Mouse (Mus musculus): Measurements from ENCODE around the gene Fam189a2. TPM values are rescaled to one million over a fixed set of nuclear protein-coding genes. Genes with fewer than 3 reads are reported as not detected.

The Fam189a2 gene
- polyA plus RNA-seq, 2 experiments = 1.0 to 4.5 TPM

DNA sequence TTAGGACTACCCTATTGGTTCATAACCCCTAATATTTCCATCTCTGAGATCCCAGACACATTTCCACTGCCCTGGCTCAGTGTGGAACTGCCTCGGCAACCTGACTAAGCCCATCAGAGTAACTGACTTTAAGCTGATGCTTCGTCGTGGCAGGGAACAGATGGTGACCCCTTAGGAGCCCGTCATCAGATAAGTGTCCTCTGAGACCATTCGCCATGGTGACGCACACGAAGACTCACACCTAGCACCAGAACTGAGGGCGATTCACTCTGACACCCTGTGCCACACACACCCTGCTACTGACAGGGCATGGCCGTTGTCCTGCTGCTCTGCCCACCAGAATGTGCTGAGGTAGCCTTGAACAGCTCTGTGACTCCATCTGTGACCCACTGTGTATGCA is 106.0 kb downstream of the Fam189a2 start:
- H3K27ac ChIP-seq (replicated peaks; ENCODE audit: low read depth, low read length) = no peak overlapping the region
- no peaks in the 10 kb centered on the region for H3K4me1 ChIP-seq (ENCODE audit: control insufficient read depth, insufficient read depth, low read length)
- H3K36me3 ChIP-seq (ENCODE audit: control insufficient read depth, insufficient read depth, low read length) = no peaks in the 10 kb centered on the region
- no peak for TF ChIP-seq POLR2A (IDR thresholded peaks at IDR 0.05; ENCODE audit: borderline replicate concordance, extremely low read depth, insufficient read depth, insufficient read length)
- no peaks in the 10 kb centered on the region for H3K27me3 ChIP-seq (ENCODE audit: control insufficient read depth, insufficient read depth, low read length)
- no peak overlapping the region for H3K9ac ChIP-seq (ENCODE audit: low read depth, low read length, severe bottlenecking)
- no peaks in the 10 kb centered on the region for H3K9me3 ChIP-seq (ENCODE audit: control insufficient read depth, low read length)
- no peak overlapping the region for H3K4me2 ChIP-seq (replicated peaks; ENCODE audit: low read depth, low read length, severe bottlenecking)
- H3K4me3 ChIP-seq (replicated peaks; ENCODE audit: low read length) = no peak overlapping the region
- DNase-seq (ENCODE audit: low spot score) = no peak
- 77% methylated on average over 9 of the region's 9 CpGs for WGBS
- no peak for ATAC-seq (ENCODE audit: low FRiP score, low read depth)

DNA sequence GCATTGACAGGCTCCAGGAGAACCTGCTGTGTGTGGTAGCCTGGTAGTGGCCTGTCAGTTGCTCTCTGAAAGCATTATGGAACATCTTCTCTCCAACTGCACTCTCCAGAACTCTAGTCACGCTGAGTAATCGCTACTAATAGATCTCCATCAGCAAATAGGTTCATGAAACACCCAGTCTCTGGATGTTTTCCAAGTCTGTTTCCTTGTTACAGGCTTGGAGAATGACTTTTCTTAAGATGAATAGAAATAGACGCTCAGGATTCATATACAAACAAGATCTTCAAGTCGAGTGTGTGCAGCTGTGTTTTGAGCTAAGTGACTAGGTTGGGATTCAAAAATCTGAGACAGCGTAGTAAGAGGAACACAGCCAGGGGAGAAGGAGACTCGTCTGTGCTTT is 106.8 kb downstream of the Fam189a2 start:
- no peak overlapping the region for H3K27ac ChIP-seq (replicated peaks; ENCODE audit: low read depth, low read length)
- no peaks in the 10 kb centered on the region for H3K9me3 ChIP-seq (ENCODE audit: control insufficient read depth, low read length)
- H3K4me1 ChIP-seq (ENCODE audit: control insufficient read depth, insufficient read depth, low read length) = peaks cover 4% of the 10 kb centered on the region; the same call in 1 of the 2 replicates
- H3K36me3 ChIP-seq (ENCODE audit: control insufficient read depth, insufficient read depth, low read length) = no peaks in the 10 kb centered on the region
- H3K27me3 ChIP-seq (ENCODE audit: control insufficient read depth, insufficient read depth, low read length) = no peaks in the 10 kb centered on the region
- H3K9ac ChIP-seq (ENCODE audit: low read depth, low read length, severe bottlenecking) = no peak overlapping the region
- H3K4me3 ChIP-seq (replicated peaks; ENCODE audit: low read length) = no peak overlapping the region
- 78% methylated on average over 6 of the region's 6 CpGs for WGBS
- H3K4me2 ChIP-seq (replicated peaks; ENCODE audit: low read depth, low read length, severe bottlenecking) = no peak overlapping the region
- DNase-seq (ENCODE audit: low spot score) (no peak), ATAC-seq (ENCODE audit: low FRiP score, low read depth) (no peak)
- no peak for TF ChIP-seq POLR2A (IDR thresholded peaks at IDR 0.05; ENCODE audit: borderline replicate concordance, extremely low read depth, insufficient read depth, insufficient read length)

Other genes with a start within 250 kb of the Fam189a2 start
- 9.9 and 12.1 TPM in 2 replicates for gene Tjp2, start 194.0 kb upstream of the Fam189a2 start, polyA plus RNA-seq (2012; rRNA removed)
- 14.9 and 17.2 TPM in 2 replicates for gene Tjp2, start 194.0 kb upstream of the Fam189a2 start, polyA plus RNA-seq (2014; fragmentation: Nextera tagmentation; extraction: Ambion mirVana)
- 23.4 and 24.1 TPM in 2 replicates for gene Fxn, start 249.6 kb upstream of the Fam189a2 start, polyA plus RNA-seq (2012; rRNA removed)
- gene Fxn, start 249.6 kb upstream of the Fam189a2 start, polyA plus RNA-seq (2014; fragmentation: Nextera tagmentation; extraction: Ambion mirVana) = 41.2 and 43.5 TPM in 2 replicates

Data from limb, embryonic 14.5 days (tissue).